Mouse (Mus musculus) liver, embryonic 14.5 days (tissue): ENCODE data around the gene Ankrd12. TPM values are rescaled to one million over a fixed set of nuclear protein-coding genes. Genes with fewer than 3 reads are reported as not detected.

ENCODE experiments used
- ATAC-seq: fragments of 200-750 bp; cut with Nextera tagmentation; 2 replicates; pipeline ENCODE4 v1.8.0; 2017; ENCODE audit warnings: moderate number of reproducible peaks, mild to moderate bottlenecking, moderate library complexity; ENCODE audit not compliant: insufficient read depth
- DNase-seq, 3 experiments: peaks; one replicate each; pipeline ENCODE4 v3.0.0-alpha.2; 2012 to 2013; ENCODE audit warnings: low read depth in 3 of 3, low spot score in 3 of 3
- H3K27ac ChIP-seq: fragments of 300-500 bp; sonication (generic); 2 replicates; pipeline ENCODE4 v1.5.1; 2014; ENCODE audit warnings: moderate library complexity, mild to moderate bottlenecking, control low read depth, inconsistent platforms
- H3K27me3 ChIP-seq: fragments of 300-500 bp; sonication (generic); 2 replicates; pipeline ENCODE4 v1.6.1; 2014; ENCODE audit warnings: mild to moderate bottlenecking, low read length, moderate library complexity; ENCODE audit not compliant: control insufficient read depth, insufficient read depth
- H3K36me3 ChIP-seq: fragments of 300-500 bp; sonication (generic); replicated peaks from 2 replicates; pipeline ENCODE4 v1.6.1; 2014; ENCODE audit warnings: low read depth; ENCODE audit not compliant: control insufficient read depth, insufficient read depth
- H3K4me1 ChIP-seq, 2 experiments: fragments of 200-500 bp in 1 of 2; fragments of 300-500 bp in 1 of 2; sonication (generic) in 1 of 2; replicated peaks; 2 replicates each; pipeline ENCODE4 v1.6.1; 2012 to 2014; ENCODE audit warnings: antibody characterized with exemption in 1 of 2, inconsistent platforms in 1 of 2, low read length in 1 of 2; ENCODE audit not compliant: control insufficient read depth in 2 of 2, insufficient read depth in 2 of 2
- H3K4me2 ChIP-seq: fragments of 300-500 bp; sonication (generic); 2 replicates; pipeline ENCODE4 v1.6.1; 2014; ENCODE audit warnings: low read depth, mild to moderate bottlenecking, control low read depth, moderate library complexity
- H3K4me3 ChIP-seq, 2 experiments: fragments of 200-500 bp in 1 of 2; fragments of 300-500 bp in 1 of 2; sonication (generic) in 1 of 2; 2 replicates each; pipeline ENCODE4 v1.5.1; 2012 to 2014; ENCODE audit warnings: low read depth in 2 of 2, low read length in 2 of 2, mild to moderate bottlenecking in 2 of 2, control low read depth in 1 of 2, inconsistent platforms in 1 of 2, moderate library complexity in 1 of 2; ENCODE audit not compliant: insufficient read depth in 1 of 2
- H3K9ac ChIP-seq: fragments of 300-500 bp; sonication (generic); replicated peaks from 2 replicates; pipeline ENCODE4 v1.6.1; 2014; ENCODE audit warnings: mild to moderate bottlenecking, control low read depth, moderate library complexity
- H3K9me3 ChIP-seq: fragments of 300-500 bp; sonication (generic); 2 replicates; pipeline ENCODE4 v1.6.1; 2016; ENCODE audit warnings: low read length, mixed read lengths; ENCODE audit not compliant: control insufficient read depth
- CTCF ChIP-seq: IDR thresholded peaks from 2 replicates; pipeline ENCODE4 v1.5.1; 2016; ENCODE audit warnings: antibody characterized with exemption, low read depth, control low read depth
- EP300 ChIP-seq: IDR thresholded peaks from 2 replicates; pipeline ENCODE4 v1.6.1; 2016; ENCODE audit warnings: antibody characterized with exemption, low read depth
- WGBS: fragments of 180-500 bp; shearing (Covaris S2); extraction: QIAGEN DNeasy Blood & Tissue Kit; methylation state at CpG from one replicate; pipeline ENCODE4 v1.1.7; 2014; ENCODE audit not compliant: insufficient replicate concordance; 5-methylcytosine and 5-hydroxymethylcytosine counted together
- polyA plus RNA-seq, 2 experiments: library from polyadenylated mRNA; depleted of rRNA in 1 of 2; stranded (reverse) in 1 of 2; unstranded in 1 of 2; fragments of >200 nt; fragmentation: Nextera tagmentation in 1 of 2; extraction: Ambion mirVana in 1 of 2; gene quantifications; 2 replicates each; pipeline versions ENCODE4 v1.2.1 to v1.2.3; 2012 to 2014

Gene Ankrd12
- polyA plus RNA-seq, 2 experiments = 2.7 to 6.2 TPM

GRCm38 (mm10) chr17:65930960-65931359, 145.9 kb downstream of the Ankrd12 start:
- Histone ChIP-seq H3K9ac (no peak overlapping the region), H3K4me3 (no peak overlapping the region), H3K27ac (no peak overlapping the region), H3K9me3 (no peaks in the 10 kb centered on the region), H3K4me2 (no peak overlapping the region), H3K4me1 (peaks cover 0 to 4% of the 10 kb centered on the region in 2 experiments; a peak in 1 of 4 replicates), H3K36me3 (no peaks in the 10 kb centered on the region), H3K27me3 (no peaks in the 10 kb centered on the region)
- DNase-seq = no peak
- ATAC-seq = no peak
- 75% methylated on average over 6 of the region's 6 CpGs for WGBS
- TF ChIP-seq EP300 = no peak
- TF ChIP-seq CTCF = no peak

GRCm38 (mm10) chr17:65930158-65930826, 146.6 kb downstream of the Ankrd12 start:
- H3K27ac ChIP-seq = no peak overlapping the region
- no peaks in the 10 kb centered on the region for H3K36me3 ChIP-seq
- no peak overlapping the region for H3K9ac ChIP-seq
- ATAC-seq (no peak), DNase-seq (no peak)
- no peak overlapping the region for H3K4me2 ChIP-seq
- H3K4me1 ChIP-seq = peaks cover 0 to 4% of the 10 kb centered on the region in 2 experiments; a peak in 1 of 4 replicates
- H3K9me3 ChIP-seq = no peaks in the 10 kb centered on the region
- no peak overlapping the region for H3K4me3 ChIP-seq
- WGBS = 75% methylated on average over 7 of the region's 7 CpGs
- H3K27me3 ChIP-seq = no peaks in the 10 kb centered on the region
- TF ChIP-seq EP300 = no peak
- no peak for TF ChIP-seq CTCF

GRCm38 (mm10) chr17:65929319-65929978, 147.4 kb downstream of the Ankrd12 start:
- TF ChIP-seq EP300 = no peak
- TF ChIP-seq CTCF = no peak
- DNase-seq (no peak), ATAC-seq (no peak)
- H3K4me2 ChIP-seq = no peak overlapping the region
- WGBS = 74% methylated on average over 22 of the region's 22 CpGs
- peaks cover 0 to 4% of the 10 kb centered on the region in 2 experiments; a peak in 1 of 4 replicates for H3K4me1 ChIP-seq
- no peaks in the 10 kb centered on the region for H3K9me3 ChIP-seq
- H3K27ac ChIP-seq = no peak overlapping the region
- no peaks in the 10 kb centered on the region for H3K36me3 ChIP-seq
- H3K4me3 ChIP-seq = no peak overlapping the region
- H3K27me3 ChIP-seq = no peaks in the 10 kb centered on the region
- no peak overlapping the region for H3K9ac ChIP-seq

GRCm38 (mm10) chr17:65927077-65927476, 149.8 kb downstream of the Ankrd12 start:
- no peak overlapping the region for H3K9ac ChIP-seq
- no peaks in the 10 kb centered on the region for H3K9me3 ChIP-seq
- no peaks in the 10 kb centered on the region for H3K27me3 ChIP-seq
- no peaks in the 10 kb centered on the region for H3K36me3 ChIP-seq
- H3K4me1 ChIP-seq = peaks cover 0 to 4% of the 10 kb centered on the region in 2 experiments; a peak in 1 of 4 replicates
- H3K4me2 ChIP-seq = no peak overlapping the region
- DNase-seq = no peak
- WGBS = 78% methylated on average over 4 of the region's 4 CpGs
- no peak for TF ChIP-seq CTCF
- TF ChIP-seq EP300 = no peak
- no peak overlapping the region for H3K27ac ChIP-seq
- ATAC-seq = no peak
- no peak overlapping the region for H3K4me3 ChIP-seq

- ATAC-seq = no peak
- no peak for DNase-seq
- peaks cover 0 to 3% of the 10 kb centered on the region in 2 experiments; a peak in 3 of 4 replicates for H3K4me1 ChIP-seq
- no peaks in the 10 kb centered on the region for H3K9me3 ChIP-seq
- H3K27ac ChIP-seq = no peak overlapping the region
- WGBS = 67% methylated on average over 5 of the region's 5 CpGs
- H3K4me3 ChIP-seq = no peak overlapping the region
- H3K27me3 ChIP-seq = no peaks in the 10 kb centered on the region
- no peak overlapping the region for H3K9ac ChIP-seq
- no peak for TF ChIP-seq EP300
- TF ChIP-seq CTCF = no peak
- H3K36me3 ChIP-seq = no peaks in the 10 kb centered on the region
- no peak overlapping the region for H3K4me2 ChIP-seq
Observed at GRCm38 (mm10) chr17:65924218-65924617, 152.7 kb downstream of the Ankrd12 start.
